Mouse (Mus musculus) intestine, embryonic 16.5 days (tissue): ENCODE data around the gene Trim47. TPM values are rescaled to one million over a fixed set of nuclear protein-coding genes. Genes with fewer than 3 reads are reported as not detected.

Source experiments
- ATAC-seq: fragments of 200-750 bp; cut with Nextera tagmentation; 2 replicates; pipeline ENCODE4 v1.8.0; 2017; ENCODE audit warnings: moderate TSS enrichment, moderate library complexity
- H3K27ac ChIP-seq: fragments of 300-500 bp; sonication (generic); 2 replicates; pipeline ENCODE4 v1.5.1; 2014; ENCODE audit warnings: mild to moderate bottlenecking, low read length
- H3K27me3 ChIP-seq: fragments of 300-500 bp; sonication (generic); replicated peaks from 2 replicates; pipeline ENCODE4 v1.6.1; 2014; ENCODE audit warnings: low read length, control low read depth, mixed read lengths; ENCODE audit not compliant: control insufficient read depth, insufficient read depth
- H3K36me3 ChIP-seq: fragments of 300-500 bp; sonication (generic); 2 replicates; pipeline ENCODE4 v1.6.1; 2014; ENCODE audit warnings: low read length, control low read depth; ENCODE audit not compliant: control insufficient read depth, insufficient read depth
- H3K4me1 ChIP-seq: fragments of 300-500 bp; sonication (generic); 2 replicates; pipeline ENCODE4 v1.6.1; 2014; ENCODE audit warnings: low read length, control low read depth, mixed read lengths; ENCODE audit not compliant: control insufficient read depth, insufficient read depth
- H3K4me2 ChIP-seq: fragments of 300-500 bp; sonication (generic); 2 replicates; pipeline ENCODE4 v1.6.1; 2014; ENCODE audit warnings: low read depth, low read length, control low read depth
- H3K4me3 ChIP-seq: fragments of 300-500 bp; sonication (generic); 2 replicates; pipeline ENCODE4 v1.5.1; 2014; ENCODE audit warnings: mild to moderate bottlenecking, low read length
- H3K9ac ChIP-seq: fragments of 300-500 bp; sonication (generic); 2 replicates; pipeline ENCODE4 v1.6.1; 2014; ENCODE audit warnings: low read depth, low read length
- H3K9me3 ChIP-seq: fragments of 300-500 bp; sonication (generic); 2 replicates; pipeline ENCODE4 v1.6.1; 2016; ENCODE audit warnings: low read length, control low read depth; ENCODE audit not compliant: control insufficient read depth
- WGBS: fragments of 180-500 bp; shearing (Covaris S2); extraction: QIAGEN DNeasy Blood & Tissue Kit; methylation state at CpG from one replicate; pipeline ENCODE4 v1.1.7; 2014; 5-methylcytosine and 5-hydroxymethylcytosine counted together
- polyA plus RNA-seq: library from polyadenylated mRNA; unstranded; fragments of >200 nt; fragmentation: Nextera tagmentation; extraction: Ambion mirVana; gene quantifications from 2 replicates; pipeline ENCODE4 v1.2.1, GENCODE M21; 2015

Trim47 gene
- polyA plus RNA-seq, 1 experiment from 2014 or later: 13.9 TPM

DNA sequence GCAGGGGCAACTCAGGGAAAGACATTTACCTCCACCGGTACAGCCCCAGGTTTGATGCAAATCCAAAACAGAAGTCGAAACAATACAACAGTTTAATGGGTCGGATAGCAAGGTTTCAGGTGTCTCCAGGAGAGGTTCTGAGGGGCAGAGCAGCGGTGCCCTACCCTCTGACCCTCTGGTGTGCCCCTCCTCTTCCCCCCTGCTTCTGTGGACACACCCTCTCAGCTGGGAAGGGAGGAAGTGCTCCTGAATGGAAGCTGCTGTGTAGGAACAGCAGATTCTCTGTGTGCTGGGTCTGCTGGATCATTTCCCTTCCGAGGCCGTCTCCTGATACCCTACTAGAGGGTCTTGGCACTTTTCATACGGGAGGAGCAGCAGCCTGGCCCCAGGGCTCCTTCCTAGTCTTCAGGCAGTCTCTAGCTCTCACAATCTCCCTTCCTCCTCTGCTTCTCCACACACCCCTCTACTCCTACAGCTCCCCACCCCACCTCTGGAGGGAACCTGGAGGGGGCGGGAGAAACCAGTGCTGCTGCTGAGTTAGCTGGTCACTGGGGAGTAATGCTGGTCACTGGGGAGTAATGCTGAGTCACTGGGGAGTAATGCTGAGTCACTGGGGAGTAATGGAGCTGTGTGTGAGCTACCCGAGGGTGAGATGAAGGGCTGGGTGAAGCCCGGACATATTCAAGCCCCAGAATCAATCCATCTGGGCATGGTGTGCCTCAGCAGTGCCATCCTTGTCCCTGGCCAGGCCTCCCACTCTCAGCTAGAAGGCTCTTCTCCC is 15.4 kb upstream of the Trim47 start:
- Histone ChIP-seq H3K9ac (no peak overlapping the region), H3K27me3 (no peaks in the 10 kb centered on the region), H3K9me3 (no peaks in the 10 kb centered on the region), H3K27ac (no peak overlapping the region), H3K36me3 (no peaks in the 10 kb centered on the region), H3K4me2 (no peak overlapping the region), H3K4me3 (no peak overlapping the region), H3K4me1 (peaks cover 13% of the 10 kb centered on the region)
- 70% methylated on average over 10 of the region's 10 CpGs for WGBS
- ATAC-seq: no peak

DNA sequence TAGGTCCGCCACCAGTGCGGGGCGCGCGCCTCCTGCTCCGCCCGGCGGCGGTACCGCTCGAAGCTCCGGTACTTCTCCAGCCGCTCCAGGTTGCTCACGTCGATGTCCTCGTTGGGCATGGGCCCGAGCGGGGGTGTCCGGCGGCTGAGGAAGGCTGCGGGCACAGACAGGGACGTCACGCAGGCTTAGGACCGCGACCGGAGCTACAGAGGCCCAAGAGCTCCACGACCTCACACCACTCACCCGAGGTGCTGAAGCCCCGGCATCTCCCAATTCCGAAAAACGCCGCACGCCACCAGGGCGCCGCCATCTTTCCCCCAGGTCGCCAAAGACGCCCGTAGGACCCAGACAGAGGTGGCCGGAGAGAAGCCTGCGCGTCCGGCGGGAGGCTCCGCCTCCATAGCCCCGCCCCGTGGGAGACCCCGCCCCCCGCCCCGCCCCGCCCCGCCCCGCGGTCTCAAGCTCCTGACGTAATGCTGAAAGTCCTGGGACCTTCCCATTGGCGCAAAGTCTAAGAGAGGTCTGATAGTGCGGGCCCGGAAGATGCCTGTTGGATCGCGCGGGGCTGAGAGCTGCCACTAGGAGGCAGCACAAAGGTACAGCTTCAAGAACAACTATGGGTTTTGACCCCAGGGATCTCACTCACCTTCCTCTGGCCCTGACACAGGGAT is 11.6 kb upstream of the Trim47 start, which contains the start of gene Mrpl38:
Gene Mrpl38 (minus strand): TSS at position 401 of the 671 bp plus-strand sequence.
- Histone ChIP-seq H3K4me2 (peak within 1 kb of the TSS; percentile 68), H3K36me3 (0 out of 2 replicates have a peak, but pooled peaks cover 5% of the 10 kb centered on the region), H3K4me3 (peak within 1 kb of the TSS; percentile 88), H3K27ac (peak within 1 kb of the TSS; percentile 57), H3K9ac (peak within 1 kb of the TSS; percentile 83), H3K27me3 (no peaks in the 10 kb centered on the region), H3K4me1 (peaks cover 13% of the 10 kb centered on the region), H3K9me3 (no peaks in the 10 kb centered on the region)
- under 1% methylated on average over 60 of the region's 60 CpGs for WGBS
- ATAC-seq: peak; percentile 97

DNA sequence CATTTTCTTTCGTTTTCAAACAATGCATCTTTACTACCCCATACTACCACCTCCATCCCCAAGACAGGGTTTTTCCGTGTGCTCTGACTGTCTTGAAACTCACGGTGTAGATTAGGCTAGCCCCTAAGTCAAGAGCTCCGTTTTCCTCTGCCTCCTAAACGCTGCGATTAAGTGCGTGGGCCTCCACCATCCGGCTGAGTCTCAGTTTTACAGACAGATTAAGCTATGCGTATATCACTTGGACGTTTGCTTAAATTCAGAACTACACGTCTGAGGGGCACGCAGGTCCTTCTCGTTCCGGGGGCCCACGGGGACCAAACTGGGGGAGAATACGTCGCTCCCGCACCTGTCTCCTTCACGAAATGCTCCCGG is 11.1 kb upstream of the Trim47 start:
- no peak for ATAC-seq
- Histone ChIP-seq H3K27me3 (no peaks in the 10 kb centered on the region), H3K4me2 (peak overlapping the region; percentile 68), H3K4me3 (peak overlapping the region; percentile 88), H3K36me3 (0 out of 2 replicates have a peak, but pooled peaks cover 5% of the 10 kb centered on the region), H3K27ac (peak overlapping the region; percentile 57), H3K9ac (peak overlapping the region; percentile 83), H3K4me1 (peaks cover 13% of the 10 kb centered on the region), H3K9me3 (no peaks in the 10 kb centered on the region)
- WGBS: 1% methylated on average over 20 of the region's 20 CpGs

DNA sequence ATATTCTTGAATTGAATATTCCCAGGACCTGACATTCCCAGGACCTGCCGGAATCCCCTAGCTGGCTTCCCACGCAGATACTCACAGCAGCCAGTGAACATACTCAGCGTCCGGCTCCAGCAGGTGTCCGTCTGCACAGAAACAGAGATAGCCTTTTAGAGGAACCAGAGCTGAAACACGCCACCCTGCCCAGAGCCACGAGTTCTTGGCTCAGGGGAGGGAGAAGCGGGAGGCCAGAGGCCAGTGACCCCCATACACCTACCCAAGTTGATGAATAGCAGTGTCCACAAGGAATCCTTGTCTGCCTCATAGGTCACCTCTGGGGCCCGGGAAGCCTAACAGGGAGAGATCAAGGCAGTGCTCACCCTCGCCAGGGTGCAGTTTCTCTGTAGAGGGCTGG is 7.2 kb upstream of the Trim47 start:
- no peak overlapping the region for H3K27ac ChIP-seq
- no peaks in the 10 kb centered on the region for H3K9me3 ChIP-seq
- no peak overlapping the region for H3K4me3 ChIP-seq
- peaks cover 29% of the 10 kb centered on the region for H3K4me1 ChIP-seq
- 85% methylated on average over 10 of the region's 10 CpGs for WGBS
- H3K36me3 ChIP-seq: 0 out of 2 replicates have a peak, but pooled peaks cover 5% of the 10 kb centered on the region
- no peaks in the 10 kb centered on the region for H3K27me3 ChIP-seq
- H3K4me2 ChIP-seq: no peak overlapping the region
- ATAC-seq: no peak
- no peak overlapping the region for H3K9ac ChIP-seq

DNA sequence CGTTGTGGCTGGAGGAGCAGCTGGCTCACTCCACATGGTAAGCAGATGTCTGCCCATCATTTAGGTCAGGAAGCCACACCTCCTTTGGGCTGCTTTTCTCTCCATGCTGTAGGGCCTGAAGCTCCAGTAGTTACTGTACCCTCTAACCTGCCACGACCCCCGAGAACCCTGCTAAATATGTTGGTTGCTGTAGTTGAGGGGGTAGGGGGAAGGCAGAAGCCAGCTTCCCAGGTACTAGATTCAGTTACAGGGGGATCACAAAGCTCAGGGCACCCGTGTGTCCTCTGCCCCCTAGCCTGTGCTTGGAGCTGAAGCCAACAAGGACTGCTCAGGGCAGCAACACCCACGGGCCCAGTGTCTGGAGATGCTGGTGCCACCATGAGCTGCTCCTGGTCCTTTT is 6.5 kb upstream of the Trim47 start:
- Histone ChIP-seq H3K27ac (no peak overlapping the region), H3K36me3 (0 out of 2 replicates have a peak, but pooled peaks cover 5% of the 10 kb centered on the region), H3K27me3 (no peaks in the 10 kb centered on the region), H3K4me1 (peaks cover 28% of the 10 kb centered on the region), H3K9me3 (no peaks in the 10 kb centered on the region), H3K4me3 (no peak overlapping the region), H3K9ac (no peak overlapping the region), H3K4me2 (no peak overlapping the region)
- no peak for ATAC-seq
- WGBS: 75% methylated on average over 5 of the region's 5 CpGs

DNA sequence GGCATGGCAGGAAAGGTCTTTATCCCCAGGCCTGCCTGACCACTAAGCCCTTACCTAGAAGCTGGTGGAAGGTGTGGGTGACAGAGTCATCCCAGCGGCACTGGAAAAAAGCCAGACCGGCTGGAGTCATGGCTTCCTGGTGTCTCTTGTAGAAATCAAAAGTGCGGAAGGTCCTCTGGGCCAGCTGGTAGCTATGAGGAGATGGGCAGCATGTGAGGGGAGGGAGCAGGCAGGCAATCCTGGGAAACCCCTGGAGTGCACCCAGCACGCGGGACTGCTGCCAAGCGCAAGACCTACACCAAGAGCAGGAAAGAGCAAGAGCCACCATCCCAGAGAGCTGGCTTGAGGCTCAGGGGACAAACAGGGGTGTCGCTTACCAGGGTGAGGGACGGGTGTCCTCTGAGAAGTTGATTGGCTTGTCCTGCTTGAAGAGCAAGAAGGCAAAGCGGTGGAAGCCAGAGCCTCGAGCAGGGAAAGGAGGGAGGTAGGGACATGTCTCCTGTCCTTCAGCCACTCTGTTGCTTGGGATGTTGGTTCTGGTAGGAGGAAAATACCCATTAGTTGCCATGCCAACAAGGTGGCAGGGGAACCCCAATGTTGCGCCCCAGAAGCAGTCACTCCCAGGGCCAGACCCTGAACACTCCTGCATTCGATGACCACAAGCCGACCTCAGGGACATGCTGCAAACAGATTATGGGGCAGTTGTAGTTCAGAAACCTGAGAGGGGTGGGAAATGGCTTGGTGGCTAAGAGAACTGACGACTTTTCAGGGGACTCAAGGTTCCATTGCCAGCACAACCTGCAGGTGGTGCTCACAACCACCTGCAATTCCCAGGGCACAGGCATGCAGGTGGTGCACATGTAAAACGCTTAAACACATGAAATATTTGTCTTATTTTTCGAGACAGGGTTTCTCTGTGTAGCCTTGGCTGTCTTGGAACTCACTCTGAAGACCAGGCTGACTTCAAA is 5.6 kb upstream of the Trim47 start:
- Histone ChIP-seq H3K27ac (no peak overlapping the region), H3K4me3 (no peak overlapping the region), H3K36me3 (0 out of 2 replicates have a peak, but pooled peaks cover 5% of the 10 kb centered on the region), H3K4me2 (no peak overlapping the region), H3K9me3 (no peaks in the 10 kb centered on the region), H3K4me1 (peaks cover 32% of the 10 kb centered on the region), H3K9ac (no peak overlapping the region), H3K27me3 (no peaks in the 10 kb centered on the region)
- 81% methylated on average over 16 of the region's 16 CpGs for WGBS
- no peak for ATAC-seq

DNA sequence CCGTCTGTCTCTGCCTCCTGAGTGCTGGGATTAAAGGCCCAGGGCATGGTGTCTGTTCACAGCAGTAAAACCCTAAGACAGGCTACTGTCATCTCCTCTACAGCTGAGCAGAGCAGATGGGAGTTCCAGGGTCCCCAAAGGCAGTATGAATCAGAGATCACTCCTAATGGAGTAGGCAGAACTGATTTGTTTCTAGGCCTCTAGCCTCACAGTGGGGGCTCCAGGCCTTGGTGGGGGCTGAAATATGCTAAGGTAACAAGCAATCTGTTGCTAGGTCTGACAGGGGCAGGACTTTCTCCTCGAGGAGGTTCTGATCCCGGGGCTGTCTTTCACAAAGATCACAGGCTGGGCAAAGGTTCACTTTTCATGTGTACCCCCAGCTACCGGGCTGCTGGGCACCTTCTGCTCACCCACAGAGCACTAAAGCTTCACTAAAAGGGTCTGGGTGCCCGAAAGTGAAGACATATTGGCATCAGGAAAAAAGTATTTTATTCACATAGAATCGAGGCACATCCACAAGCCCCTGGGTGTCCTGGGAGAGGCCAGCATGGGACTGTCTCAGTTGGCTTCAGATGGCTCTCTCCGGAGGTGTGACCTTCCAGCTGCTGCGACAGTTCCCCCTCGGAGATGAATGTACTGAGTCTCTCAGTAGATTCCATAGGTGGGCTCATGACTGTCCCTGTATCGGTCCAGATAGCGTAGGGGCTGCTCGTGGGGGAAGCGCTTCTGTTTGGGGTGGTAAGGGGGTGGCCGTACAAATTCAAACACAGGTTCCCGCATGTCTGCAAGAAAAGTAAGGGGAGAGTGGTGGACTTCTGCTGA is 4.5 kb upstream of the Trim47 start:
- H3K9me3 ChIP-seq: no peaks in the 10 kb centered on the region
- H3K4me2 ChIP-seq: peak overlapping the region; percentile 89
- H3K36me3 ChIP-seq: peaks cover 7% of the 10 kb centered on the region; the same call in 1 of the 2 replicates
- H3K9ac ChIP-seq: peak overlapping the region; percentile 90
- peak overlapping the region; percentile 71 for H3K4me3 ChIP-seq
- peak overlapping the region; percentile 97 for H3K27ac ChIP-seq
- H3K27me3 ChIP-seq: no peaks in the 10 kb centered on the region
- 76% methylated on average over 15 of the region's 15 CpGs for WGBS
- H3K4me1 ChIP-seq: peaks cover 36% of the 10 kb centered on the region
- ATAC-seq: peak; percentile 8

DNA sequence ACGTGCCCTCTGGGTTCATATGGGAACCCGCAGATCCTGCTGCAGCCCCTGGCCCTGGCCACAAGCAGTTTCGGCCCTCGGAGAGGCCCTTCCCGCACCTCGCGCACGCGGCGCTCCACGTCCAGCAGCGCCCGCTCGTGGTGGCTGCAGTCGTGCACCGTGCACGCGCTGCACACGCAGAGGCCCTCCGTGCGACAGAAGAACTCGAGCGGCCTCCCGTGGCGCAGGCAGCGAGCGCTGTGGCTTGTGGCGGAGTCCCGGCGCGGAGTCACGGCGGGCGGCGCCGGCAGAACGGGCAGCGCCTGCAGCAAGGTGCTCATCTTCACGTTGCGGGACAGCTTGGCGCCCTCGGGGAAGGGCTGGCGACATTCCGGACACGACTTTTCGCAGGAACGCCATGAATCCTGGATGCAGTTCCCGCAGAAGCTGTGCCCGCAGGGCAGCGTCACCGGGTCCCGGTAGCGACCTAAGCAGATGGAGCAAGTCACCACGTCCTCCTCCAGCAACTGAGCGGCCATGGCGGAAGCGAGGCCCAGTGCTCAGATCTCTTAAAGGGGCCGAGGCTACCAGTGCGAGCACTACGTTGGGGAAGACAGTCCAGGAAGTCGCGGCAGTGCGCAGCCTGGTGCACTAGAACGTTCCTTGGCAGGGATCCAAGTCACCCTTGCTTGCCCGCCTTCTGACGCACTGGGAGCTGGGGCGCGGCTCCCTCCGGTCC is 3.6 kb upstream of the Trim47 start, which contains the start of gene Trim65:
Gene Trim65 (minus strand): TSS at position 641 of the 718 bp plus-strand sequence.
- H3K9me3 ChIP-seq: no peaks in the 10 kb centered on the region
- H3K27ac ChIP-seq: peak within 1 kb of the TSS; percentile 97
- H3K36me3 ChIP-seq: peaks cover 16% of the 10 kb centered on the region
- WGBS: under 1% methylated on average over 69 of the region's 69 CpGs
- H3K4me1 ChIP-seq: peaks cover 36% of the 10 kb centered on the region
- H3K27me3 ChIP-seq: no peaks in the 10 kb centered on the region
- H3K4me3 ChIP-seq: peak within 1 kb of the TSS; percentile 71
- peak; percentile 91 for ATAC-seq
- H3K9ac ChIP-seq: peak within 1 kb of the TSS; percentile 90
- peak within 1 kb of the TSS; percentile 89 for H3K4me2 ChIP-seq
